Mouse (Mus musculus) forebrain, postnatal 0 days (tissue): ENCODE data around the gene Adam19. TPM values are rescaled to one million over a fixed set of nuclear protein-coding genes. Genes with fewer than 3 reads are reported as not detected.

Experiments
- ATAC-seq: fragments of 200-750 bp; cut with Nextera tagmentation; 2 replicates; pipeline ENCODE4 v1.8.0; 2017; ENCODE audit warnings: mild to moderate bottlenecking, moderate library complexity
- DNase-seq: peaks from one replicate; pipeline ENCODE4 v3.0.0-alpha.2; 2015
- H3K27ac ChIP-seq: fragments of 300-500 bp; sonication (generic); 2 replicates; pipeline ENCODE4 v1.5.1; 2014; ENCODE audit warnings: low read depth, mild to moderate bottlenecking, antibody characterized with exemption, low read length, moderate library complexity, mixed read lengths
- H3K27me3 ChIP-seq: fragments of 300-500 bp; sonication (generic); 2 replicates; pipeline ENCODE4 v1.6.1; 2014; ENCODE audit warnings: mild to moderate bottlenecking, low read length, mixed read lengths; ENCODE audit not compliant: insufficient read depth
- H3K36me3 ChIP-seq: fragments of 300-500 bp; sonication (generic); 2 replicates; pipeline ENCODE4 v1.6.1; 2014; ENCODE audit warnings: mild to moderate bottlenecking, moderate library complexity; ENCODE audit not compliant: insufficient read depth
- H3K4me1 ChIP-seq: fragments of 300-500 bp; sonication (generic); 2 replicates; pipeline ENCODE4 v1.6.1; 2014; ENCODE audit warnings: antibody characterized with exemption; ENCODE audit not compliant: insufficient read depth
- H3K4me2 ChIP-seq: fragments of 300-500 bp; sonication (generic); 2 replicates; pipeline ENCODE4 v1.6.1; 2014; ENCODE audit warnings: low read depth, mild to moderate bottlenecking, moderate library complexity
- H3K4me3 ChIP-seq: fragments of 300-500 bp; sonication (generic); 2 replicates; pipeline ENCODE4 v1.5.1; 2014; ENCODE audit warnings: low read depth, low read length, mixed read lengths
- H3K9ac ChIP-seq: fragments of 300-500 bp; sonication (generic); 2 replicates; pipeline ENCODE4 v1.6.1; 2014; ENCODE audit warnings: mild to moderate bottlenecking
- H3K9me3 ChIP-seq: fragments of 300-500 bp; sonication (generic); 2 replicates; pipeline ENCODE4 v1.6.1; 2016; ENCODE audit warnings: low read length
- CTCF ChIP-seq: sonication (generic); IDR thresholded peaks from 2 replicates; pipeline ENCODE4 v1.5.1; 2016; ENCODE audit warnings: antibody characterized with exemption, control low read depth, low read depth
- WGBS: fragments of 180-500 bp; shearing (Covaris S2); extraction: QIAGEN DNeasy Blood & Tissue Kit; methylation state at CpG from one replicate; pipeline ENCODE4 v1.1.7; 2014; 5-methylcytosine and 5-hydroxymethylcytosine counted together
- polyA plus RNA-seq: library from polyadenylated mRNA; unstranded; fragments of >200 nt; fragmentation: Nextera tagmentation; extraction: Ambion mirVana; gene quantifications from 2 replicates; pipeline ENCODE4 v1.2.1, GENCODE M21; 2015
- total RNA-seq: library from RNA; depleted of rRNA; stranded (reverse); fragments of >200 nt; gene quantifications from 2 replicates; pipeline ENCODE4 v1.2.3, GENCODE M21; 2014; rRNA removed

The Adam19 gene
- total RNA-seq (16.2 and 19.8 TPM in 2 replicates), polyA plus RNA-seq (3.5 and 5.0 TPM in 2 replicates)

DNA sequence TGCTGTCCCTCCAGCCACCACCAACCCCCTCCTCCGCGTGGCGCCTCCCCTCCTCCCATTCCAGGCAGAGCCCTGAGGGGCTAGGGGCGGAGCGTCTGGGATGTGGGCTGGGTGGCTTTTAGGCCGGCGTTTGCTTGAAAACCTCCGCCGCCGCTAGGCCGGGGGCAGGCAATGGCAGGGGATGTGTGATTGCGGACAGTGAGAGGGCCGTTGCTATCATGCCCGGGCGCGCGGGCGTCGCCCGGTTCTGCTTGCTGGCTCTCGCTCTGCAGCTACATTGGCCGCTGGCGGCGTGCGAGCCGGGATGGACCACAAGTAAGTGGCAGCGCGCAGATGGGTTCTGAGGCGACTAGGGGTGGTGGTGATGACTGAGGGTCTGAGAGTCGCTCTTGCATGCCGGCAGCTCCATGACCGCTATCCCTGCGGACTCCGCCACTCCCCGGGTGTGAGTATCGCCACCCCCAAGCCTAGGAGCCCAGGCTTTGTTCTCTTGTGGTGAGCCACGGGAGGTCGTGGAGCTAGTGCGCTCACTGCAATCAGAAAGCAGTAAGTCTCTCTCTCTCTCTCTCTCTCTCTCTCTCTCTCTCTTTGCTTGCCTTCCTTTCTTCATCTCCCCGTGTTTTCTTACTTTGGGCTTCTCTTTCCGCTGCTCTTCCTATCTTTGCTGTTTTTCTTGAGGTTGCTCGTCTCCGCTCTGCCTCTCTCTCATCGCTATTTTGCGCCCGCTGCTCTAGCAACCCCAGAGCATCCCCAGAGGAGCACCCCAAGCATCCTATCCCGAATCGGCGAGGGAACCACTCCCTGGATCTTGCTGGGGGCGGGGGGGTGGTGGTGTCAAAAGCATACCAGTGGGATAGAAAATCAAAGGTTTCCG, at the start of gene Adam19:
Gene Adam19, plus strand, starts transcription at position 97 of the 874 bp plus-strand sequence.
- peak; percentile 91 for ATAC-seq

GRCm38 (mm10) chr11:46016061-46016460, 39.7 kb upstream of the Adam19 start:
- ATAC-seq (peak; percentile 55), DNase-seq (peak; percentile 86)
- H3K4me2 ChIP-seq, result no peak overlapping the region
- H3K4me3 ChIP-seq, result no peak overlapping the region
- H3K9ac ChIP-seq, result no peak overlapping the region
- TF ChIP-seq CTCF, result peak; percentile 86
- H3K27me3 ChIP-seq, result no peaks in the 10 kb centered on the region
- H3K27ac ChIP-seq, result no peak overlapping the region
- no peaks in the 10 kb centered on the region for H3K36me3 ChIP-seq
- H3K9me3 ChIP-seq, result no peaks in the 10 kb centered on the region
- 17% methylated on average over 6 of the region's 6 CpGs for WGBS
- H3K4me1 ChIP-seq, result no peaks in the 10 kb centered on the region

More for the DNA sequence above, at the start of gene Adam19:
- peak within 1 kb of the TSS; percentile 88 for H3K27ac ChIP-seq
- peak within 1 kb of the TSS; percentile 90 for H3K9ac ChIP-seq
- H3K4me1 ChIP-seq, result peaks cover 6% of the 10 kb centered on the region; the same call in 1 of the 2 replicates
- peak; percentile 10; the same call in 1 of the 2 replicates for TF ChIP-seq CTCF
- peaks cover 4% of the 10 kb centered on the region; the same call in 1 of the 2 replicates for H3K36me3 ChIP-seq
- H3K9me3 ChIP-seq, result no peaks in the 10 kb centered on the region
- peak within 1 kb of the TSS; percentile 79 for H3K4me2 ChIP-seq
- peak; percentile 86 for DNase-seq
- no peaks in the 10 kb centered on the region for H3K27me3 ChIP-seq
- H3K4me3 ChIP-seq, result peak within 1 kb of the TSS; percentile 71
- 1% methylated on average over 51 of the region's 51 CpGs for WGBS

- no peak for ATAC-seq
- Histone ChIP-seq H3K9ac (no peak overlapping the region), H3K4me1 (no peaks in the 10 kb centered on the region), H3K4me2 (no peak overlapping the region), H3K27ac (no peak overlapping the region), H3K36me3 (no peaks in the 10 kb centered on the region), H3K27me3 (no peaks in the 10 kb centered on the region), H3K4me3 (no peak overlapping the region), H3K9me3 (no peaks in the 10 kb centered on the region)
- TF ChIP-seq CTCF, result no peak
- 39% methylated on average over 1 of the region's 1 CpGs for WGBS
- no peak for DNase-seq
Measured at GRCm38 (mm10) chr11:46020246-46020645, 35.5 kb upstream of the Adam19 start.

- H3K4me3 ChIP-seq, result no peak overlapping the region
- no peaks in the 10 kb centered on the region for H3K36me3 ChIP-seq
- no peak overlapping the region for H3K9ac ChIP-seq
- no peaks in the 10 kb centered on the region for H3K27me3 ChIP-seq
- no peaks in the 10 kb centered on the region for H3K4me1 ChIP-seq
- DNase-seq, result no peak
- H3K9me3 ChIP-seq, result no peaks in the 10 kb centered on the region
- H3K27ac ChIP-seq, result no peak overlapping the region
- no peak for ATAC-seq
- no peak for TF ChIP-seq CTCF
- no peak overlapping the region for H3K4me2 ChIP-seq
Measured at GRCm38 (mm10) chr11:46021850-46022249, 33.9 kb upstream of the Adam19 start.

DNA sequence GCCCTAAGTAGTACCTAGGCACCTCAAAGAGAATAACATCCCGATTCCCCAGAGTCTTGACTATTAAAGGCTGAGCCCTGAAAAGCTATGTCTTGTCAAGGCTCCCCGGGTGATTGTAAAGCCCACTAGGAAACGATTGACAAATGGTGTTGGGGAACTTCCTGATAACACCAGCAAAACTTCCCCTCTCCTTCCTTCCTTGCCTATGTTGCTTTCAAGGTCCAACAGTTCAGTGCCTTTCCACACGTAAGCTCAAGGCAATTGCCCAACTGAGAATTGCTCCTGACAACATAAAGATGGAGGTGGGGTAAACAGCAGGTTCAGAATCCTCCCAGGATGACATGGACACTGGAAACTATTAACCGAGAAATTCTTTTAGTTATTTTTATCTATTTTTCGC, 32.8 kb upstream of the Adam19 start:
- no peaks in the 10 kb centered on the region for H3K9me3 ChIP-seq

GRCm38 (mm10) chr11:46025962-46026392, 29.8 kb upstream of the Adam19 start:
- ATAC-seq (no peak), DNase-seq (no peak)
- H3K9ac ChIP-seq, result no peak overlapping the region
- WGBS, result 62% methylated on average over 7 of the region's 7 CpGs
- H3K9me3 ChIP-seq, result no peaks in the 10 kb centered on the region
- TF ChIP-seq CTCF, result no peak
- H3K4me1 ChIP-seq, result no peaks in the 10 kb centered on the region
- H3K27ac ChIP-seq, result no peak overlapping the region
- H3K36me3 ChIP-seq, result no peaks in the 10 kb centered on the region
- no peak overlapping the region for H3K4me3 ChIP-seq
- H3K27me3 ChIP-seq, result no peaks in the 10 kb centered on the region
- H3K4me2 ChIP-seq, result no peak overlapping the region

More for the DNA sequence above, 32.8 kb upstream of the Adam19 start:
- Histone ChIP-seq H3K27ac (no peak overlapping the region), H3K9ac (no peak overlapping the region), H3K4me2 (no peak overlapping the region), H3K4me1 (no peaks in the 10 kb centered on the region), H3K36me3 (no peaks in the 10 kb centered on the region), H3K27me3 (no peaks in the 10 kb centered on the region), H3K4me3 (no peak overlapping the region)
- DNase-seq, result no peak
- no peak for TF ChIP-seq CTCF
- 85% methylated on average over 6 of the region's 6 CpGs for WGBS
- ATAC-seq, result no peak

GRCm38 (mm10) chr11:46027952-46028814, 27.6 kb upstream of the Adam19 start:
- H3K36me3 ChIP-seq, result no peaks in the 10 kb centered on the region
- ATAC-seq (no peak), DNase-seq (no peak)
- no peaks in the 10 kb centered on the region for H3K4me1 ChIP-seq
- H3K9ac ChIP-seq, result no peak overlapping the region
- H3K27me3 ChIP-seq, result no peaks in the 10 kb centered on the region
- 88% methylated on average over 6 of the region's 6 CpGs for WGBS
- H3K27ac ChIP-seq, result no peak overlapping the region
- no peak for TF ChIP-seq CTCF
- H3K9me3 ChIP-seq, result no peaks in the 10 kb centered on the region
- no peak overlapping the region for H3K4me3 ChIP-seq
- H3K4me2 ChIP-seq, result no peak overlapping the region
